Mouse (Mus musculus) liver, embryonic 11.5 days (tissue): ENCODE results near the gene Ddah1. TPM values are rescaled to one million over a fixed set of nuclear protein-coding genes. Genes with fewer than 3 reads are reported as not detected.

Experiments
- ATAC-seq: fragments of 200-750 bp; cut with Nextera tagmentation; replicated peaks from 2 replicates; pipeline ENCODE4 v1.8.0; 2017; ENCODE audit warnings: moderate number of reproducible peaks, mild to moderate bottlenecking, moderate TSS enrichment, moderate library complexity; ENCODE audit not compliant: low FRiP score
- DNase-seq: peaks from one replicate; pipeline ENCODE4 v3.0.0-alpha.2; 2017; ENCODE audit warnings: low spot score
- H3K27ac ChIP-seq: fragments of 300-500 bp; sonication (generic); 2 replicates; pipeline ENCODE4 v1.5.1; 2014; ENCODE audit warnings: mild to moderate bottlenecking, low read depth, low read length, control low read depth
- H3K27me3 ChIP-seq: fragments of 300-500 bp; sonication (generic); replicated peaks from 2 replicates; pipeline ENCODE4 v1.6.1; 2014; ENCODE audit warnings: low read length, mixed read lengths; ENCODE audit not compliant: control insufficient read depth, insufficient read depth
- H3K36me3 ChIP-seq: fragments of 300-500 bp; sonication (generic); 2 replicates; pipeline ENCODE4 v1.6.1; 2014; ENCODE audit warnings: mild to moderate bottlenecking, low read length, moderate library complexity, mixed read lengths; ENCODE audit not compliant: control insufficient read depth, insufficient read depth
- H3K4me1 ChIP-seq: fragments of 300-500 bp; sonication (generic); replicated peaks from 2 replicates; pipeline ENCODE4 v1.6.1; 2014; ENCODE audit warnings: low read length, mixed read lengths; ENCODE audit not compliant: control insufficient read depth, insufficient read depth
- H3K4me2 ChIP-seq: fragments of 300-500 bp; sonication (generic); 2 replicates; pipeline ENCODE4 v1.6.1; 2014; ENCODE audit warnings: mild to moderate bottlenecking, control low read depth, moderate library complexity
- H3K4me3 ChIP-seq: fragments of 300-500 bp; sonication (generic); 2 replicates; pipeline ENCODE4 v1.5.1; 2014; ENCODE audit warnings: low read depth, low read length, control low read depth
- H3K9ac ChIP-seq: fragments of 300-500 bp; sonication (generic); 2 replicates; pipeline ENCODE4 v1.6.1; 2014; ENCODE audit warnings: low read depth, low read length, control low read depth
- H3K9me3 ChIP-seq: fragments of 300-500 bp; sonication (generic); 2 replicates; pipeline ENCODE4 v1.6.1; 2016; ENCODE audit warnings: low read length, inconsistent platforms, mixed read lengths; ENCODE audit not compliant: control insufficient read depth
- WGBS: fragments of 180-500 bp; shearing (Covaris S2); extraction: QIAGEN DNeasy Blood & Tissue Kit; methylation state at CpG from one replicate; pipeline ENCODE4 v1.1.7; 2014; 5-methylcytosine and 5-hydroxymethylcytosine counted together
- polyA plus RNA-seq: library from polyadenylated mRNA; unstranded; fragments of >200 nt; fragmentation: Nextera tagmentation; extraction: Ambion mirVana; gene quantifications from 2 replicates; pipeline ENCODE4 v1.2.1, GENCODE M21; 2014

The Ddah1 gene
- polyA plus RNA-seq, 1 experiment from 2014 or later, result 50.2 TPM

GRCm38 (mm10) chr3:145774336-145774735, 15.9 kb downstream of the Ddah1 start:
- no peak for DNase-seq
- Histone ChIP-seq H3K4me1 (peaks cover 5% of the 10 kb centered on the region), H3K36me3 (no peaks in the 10 kb centered on the region), H3K9me3 (no peaks in the 10 kb centered on the region), H3K9ac (no peak overlapping the region), H3K4me2 (no peak overlapping the region), H3K27me3 (no peaks in the 10 kb centered on the region), H3K27ac (no peak overlapping the region), H3K4me3 (no peak overlapping the region)
- ATAC-seq, result no peak
- 87% methylated on average over 7 of the region's 7 CpGs for WGBS

- no peak overlapping the region for H3K27ac ChIP-seq
- H3K9ac ChIP-seq, result no peak overlapping the region
- ATAC-seq (no peak), DNase-seq (no peak)
- no peaks in the 10 kb centered on the region for H3K9me3 ChIP-seq
- H3K4me2 ChIP-seq, result no peak overlapping the region
- 64% methylated on average over 5 of the region's 5 CpGs for WGBS
- no peak overlapping the region for H3K4me3 ChIP-seq
- H3K4me1 ChIP-seq, result peaks cover 5% of the 10 kb centered on the region
- H3K36me3 ChIP-seq, result no peaks in the 10 kb centered on the region
- no peaks in the 10 kb centered on the region for H3K27me3 ChIP-seq
Measured at GRCm38 (mm10) chr3:145775236-145775635, 16.8 kb downstream of the Ddah1 start.

GRCm38 (mm10) chr3:145775862-145776261, 17.4 kb downstream of the Ddah1 start:
- H3K9ac ChIP-seq, result no peak overlapping the region
- no peak overlapping the region for H3K4me2 ChIP-seq
- no peak overlapping the region for H3K27ac ChIP-seq
- WGBS, result 88% methylated on average over 5 of the region's 5 CpGs
- no peak overlapping the region for H3K4me3 ChIP-seq
- no peaks in the 10 kb centered on the region for H3K36me3 ChIP-seq
- no peaks in the 10 kb centered on the region for H3K27me3 ChIP-seq
- ATAC-seq (no peak), DNase-seq (no peak)
- no peaks in the 10 kb centered on the region for H3K9me3 ChIP-seq
- peaks cover 2% of the 10 kb centered on the region for H3K4me1 ChIP-seq

- H3K27ac ChIP-seq, result no peak overlapping the region
- DNase-seq, result no peak
- H3K36me3 ChIP-seq, result no peaks in the 10 kb centered on the region
- no peak overlapping the region for H3K4me2 ChIP-seq
- H3K9ac ChIP-seq, result no peak overlapping the region
- H3K4me3 ChIP-seq, result no peak overlapping the region
- H3K27me3 ChIP-seq, result no peaks in the 10 kb centered on the region
- no peaks in the 10 kb centered on the region for H3K9me3 ChIP-seq
- no peak for ATAC-seq
- peaks cover 2% of the 10 kb centered on the region for H3K4me1 ChIP-seq
- WGBS, result 84% methylated on average over 15 of the region's 15 CpGs
Measured at GRCm38 (mm10) chr3:145777006-145777405, 18.5 kb downstream of the Ddah1 start.

GRCm38 (mm10) chr3:145778406-145778922, 20.0 kb downstream of the Ddah1 start:
- no peak overlapping the region for H3K9ac ChIP-seq
- H3K4me1 ChIP-seq, result peaks cover 2% of the 10 kb centered on the region
- H3K36me3 ChIP-seq, result no peaks in the 10 kb centered on the region
- no peak overlapping the region for H3K4me3 ChIP-seq
- WGBS, result 71% methylated on average over 6 of the region's 6 CpGs
- no peaks in the 10 kb centered on the region for H3K9me3 ChIP-seq
- no peak overlapping the region for H3K27ac ChIP-seq
- H3K27me3 ChIP-seq, result no peaks in the 10 kb centered on the region
- DNase-seq (no peak), ATAC-seq (no peak)
- H3K4me2 ChIP-seq, result no peak overlapping the region

- no peaks in the 10 kb centered on the region for H3K36me3 ChIP-seq
- no peak overlapping the region for H3K27ac ChIP-seq
- 42% methylated on average over 5 of the region's 5 CpGs for WGBS
- no peaks in the 10 kb centered on the region for H3K27me3 ChIP-seq
- no peak overlapping the region for H3K4me2 ChIP-seq
- peaks cover 5% of the 10 kb centered on the region for H3K4me1 ChIP-seq
- DNase-seq (no peak), ATAC-seq (no peak)
- H3K9ac ChIP-seq, result no peak overlapping the region
- H3K9me3 ChIP-seq, result no peaks in the 10 kb centered on the region
- no peak overlapping the region for H3K4me3 ChIP-seq
Measured at GRCm38 (mm10) chr3:145779279-145779973, 21.0 kb downstream of the Ddah1 start.

- Histone ChIP-seq H3K9me3 (no peaks in the 10 kb centered on the region), H3K4me2 (no peak overlapping the region), H3K27me3 (no peaks in the 10 kb centered on the region), H3K4me3 (no peak overlapping the region), H3K9ac (no peak overlapping the region), H3K36me3 (no peaks in the 10 kb centered on the region), H3K27ac (no peak overlapping the region), H3K4me1 (peaks cover 5% of the 10 kb centered on the region)
- WGBS, result 75% methylated on average over 14 of the region's 14 CpGs
- DNase-seq, result no peak
- peak; percentile 75 for ATAC-seq
Measured at GRCm38 (mm10) chr3:145780784-145781442, 22.4 kb downstream of the Ddah1 start.

- no peak overlapping the region for H3K27ac ChIP-seq
- no peaks in the 10 kb centered on the region for H3K27me3 ChIP-seq
- no peak for ATAC-seq
- no peak overlapping the region for H3K9ac ChIP-seq
- peaks cover 8% of the 10 kb centered on the region for H3K4me1 ChIP-seq
- DNase-seq, result no peak
- H3K36me3 ChIP-seq, result no peaks in the 10 kb centered on the region
- no peaks in the 10 kb centered on the region for H3K9me3 ChIP-seq
- no peak overlapping the region for H3K4me2 ChIP-seq
- H3K4me3 ChIP-seq, result no peak overlapping the region
- WGBS, result 80% methylated on average over 7 of the region's 7 CpGs
Measured at GRCm38 (mm10) chr3:145785244-145785643, 26.8 kb downstream of the Ddah1 start.

GRCm38 (mm10) chr3:145787303-145787702, 28.8 kb downstream of the Ddah1 start:
- no peaks in the 10 kb centered on the region for H3K27me3 ChIP-seq
- DNase-seq, result no peak
- ATAC-seq, result no peak
- no peaks in the 10 kb centered on the region for H3K9me3 ChIP-seq
- H3K4me1 ChIP-seq, result peaks cover 11% of the 10 kb centered on the region
- WGBS, result 82% methylated on average over 9 of the region's 9 CpGs
- no peak overlapping the region for H3K9ac ChIP-seq
- H3K27ac ChIP-seq, result no peak overlapping the region
- no peak overlapping the region for H3K4me2 ChIP-seq
- H3K4me3 ChIP-seq, result no peak overlapping the region
- H3K36me3 ChIP-seq, result no peaks in the 10 kb centered on the region
